Mouse (Mus musculus) bone marrow macrophage, adult 2 months (primary cell): Measurements from ENCODE around the gene Atp6v1e2.

Experiments used
- CTCF ChIP-seq: IDR thresholded peaks from 2 replicates; pipeline ENCODE4 v1.5.1; 2012; ENCODE audit warnings: low read depth, mild to moderate bottlenecking, low read length, moderate library complexity
- POLR2A ChIP-seq: IDR thresholded peaks from 2 replicates; pipeline ENCODE4 v1.6.1; 2012; ENCODE audit warnings: mild to moderate bottlenecking, low read depth, low read length, borderline replicate concordance

- TF ChIP-seq POLR2A (no peak), CTCF (no peak)
Observed at GRCm38 (mm10) chr17:86981701-86982100, 34.0 kb upstream of the Atp6v1e2 start.
